Mouse (Mus musculus) cerebellum, adult 2 months (tissue): ENCODE measurements at regions not wholly inside any gene's neighbourhood (a gene's known extent, or its start where the extent isn't known, plus 50 kb on each side); places are given as distances from the start of the nearest gene placed in this dataset.
"Not testable (repeated sequence)": the region's sequence is repeated elsewhere in the genome, so short reads cannot be mapped to it uniquely, and the experiment has no call there.

Experiments used
- DNase-seq, 2 experiments: peaks; one replicate each; pipeline ENCODE4 v3.0.0; 2021
- H3K27ac ChIP-seq: fragments of 200-500 bp; 2 replicates; pipeline ENCODE4 v1.5.1; 2012; ENCODE audit warnings: low read length, control low read depth, inconsistent platforms; ENCODE audit not compliant: insufficient read depth
- H3K27me3 ChIP-seq: fragments of 200-500 bp; 2 replicates; pipeline ENCODE4 v1.6.1; 2012; ENCODE audit warnings: inconsistent platforms, mild to moderate bottlenecking, low read length, moderate library complexity; ENCODE audit not compliant: control insufficient read depth, insufficient read depth
- H3K4me1 ChIP-seq: fragments of 200-500 bp; 2 replicates; pipeline ENCODE4 v1.6.1; 2011; ENCODE audit warnings: low read length; ENCODE audit not compliant: control insufficient read depth, insufficient read depth
- H3K4me3 ChIP-seq: fragments of 200-500 bp; replicated peaks from 2 replicates; pipeline ENCODE3; 2011; ENCODE audit warnings: mild to moderate bottlenecking, low read depth, low read length, control low read depth; ENCODE audit not compliant: insufficient read depth
- CTCF ChIP-seq: fragments of 200-500 bp; IDR thresholded peaks from 2 replicates; pipeline ENCODE4 v1.5.1; 2011; ENCODE audit warnings: low read depth, mild to moderate bottlenecking, control low read depth, low read length, moderate library complexity, borderline replicate concordance; ENCODE audit not compliant: insufficient read depth
- POLR2A ChIP-seq: fragments of 200-500 bp; IDR thresholded peaks from 2 replicates; pipeline ENCODE4 v1.6.1; 2011; ENCODE audit warnings: low read length, control low read depth, borderline replicate concordance; ENCODE audit not compliant: insufficient read depth
- WGBS: fragments of 180-500 bp; shearing (Covaris S2); methylation state at CpG from one replicate; pipeline ENCODE4 v1.1.7; 2018; 5-methylcytosine and 5-hydroxymethylcytosine counted together

GRCm38 (mm10) chr7:137667165-137667564, 229.8 kb downstream of the Glrx3 start:
- WGBS, result 37% methylated on average over 2 of the region's 2 CpGs
- no peaks in the 10 kb centered on the region for H3K27me3 ChIP-seq
- no peak overlapping the region for H3K4me3 ChIP-seq
- H3K27ac ChIP-seq, result no peak overlapping the region
- no peaks in the 10 kb centered on the region for H3K4me1 ChIP-seq
- TF ChIP-seq POLR2A (no peak), CTCF (no peak)
- no peak for DNase-seq

GRCm38 (mm10) chr7:137671156-137671555, 233.7 kb downstream of the Glrx3 start:
- Histone ChIP-seq H3K27ac (no peak overlapping the region), H3K4me3 (no peak overlapping the region), H3K27me3 (no peaks in the 10 kb centered on the region), H3K4me1 (no peaks in the 10 kb centered on the region)
- 74% methylated on average over 4 of the region's 4 CpGs for WGBS
- TF ChIP-seq POLR2A, result no peak
- no peak for TF ChIP-seq CTCF
- DNase-seq, result no peak

DNA sequence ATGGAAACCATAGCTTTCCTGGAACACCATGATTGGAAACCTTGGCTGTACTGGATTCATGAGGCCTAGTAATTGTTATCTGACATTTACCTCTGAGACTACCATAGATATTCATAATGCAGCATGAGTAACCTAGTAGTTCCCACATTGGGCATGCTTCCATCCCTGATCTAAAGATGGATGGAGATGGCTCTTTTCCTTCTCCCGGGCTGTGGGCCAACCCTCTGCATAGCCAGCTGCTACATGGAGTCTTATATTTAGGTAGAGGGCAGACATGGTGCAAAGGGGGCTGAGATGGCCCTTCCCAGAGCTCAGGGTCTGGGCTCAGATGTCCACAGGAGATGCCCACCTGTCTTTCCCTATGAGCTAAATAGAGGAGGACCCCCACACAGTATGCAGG, 237.2 kb downstream of the Glrx3 start:
- DNase-seq, result no peak
- Histone ChIP-seq H3K4me1 (no peaks in the 10 kb centered on the region), H3K4me3 (no peak overlapping the region), H3K27me3 (no peaks in the 10 kb centered on the region), H3K27ac (no peak overlapping the region)
- TF ChIP-seq POLR2A, result no peak
- no peak for TF ChIP-seq CTCF
- 21% methylated on average over 1 of the region's 1 CpGs for WGBS

GRCm38 (mm10) chr7:137675381-137675780, 238.0 kb downstream of the Glrx3 start:
- Histone ChIP-seq H3K27me3 (no peaks in the 10 kb centered on the region), H3K4me1 (no peaks in the 10 kb centered on the region), H3K27ac (no peak overlapping the region), H3K4me3 (no peak overlapping the region)
- WGBS, result 38% methylated on average over 5 of the region's 5 CpGs
- DNase-seq, result no peak
- TF ChIP-seq POLR2A (no peak), CTCF (no peak)

- no peaks in the 10 kb centered on the region for H3K4me1 ChIP-seq
- no peak overlapping the region for H3K4me3 ChIP-seq
- DNase-seq, result no peak
- H3K27ac ChIP-seq, result no peak overlapping the region
- no peak for TF ChIP-seq POLR2A
- no peak for TF ChIP-seq CTCF
- no peaks in the 10 kb centered on the region for H3K27me3 ChIP-seq
- 89% methylated on average over 6 of the region's 6 CpGs for whole genome bisulfite sequencing
Measured at GRCm38 (mm10) chr7:137684826-137685225, 247.4 kb downstream of the Glrx3 start.

DNA sequence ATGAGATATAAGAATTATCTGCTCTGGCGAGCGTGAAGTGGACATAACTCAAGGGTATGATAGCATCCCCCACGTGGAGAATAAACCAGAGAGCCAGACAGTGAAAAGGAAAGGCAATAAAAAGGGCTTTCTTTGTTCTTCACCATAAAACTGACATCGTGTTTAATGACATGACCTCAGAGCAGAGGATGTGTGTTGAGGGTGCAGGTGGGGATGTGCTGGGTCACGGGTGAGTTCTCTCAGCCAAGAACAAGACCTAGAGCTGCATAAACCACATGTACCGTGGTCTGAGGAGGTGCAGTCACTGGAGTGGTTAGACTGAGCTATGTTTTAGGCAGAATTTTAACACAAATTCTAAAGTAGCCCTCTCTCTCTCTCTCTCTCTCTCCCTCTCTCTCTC, 247.9 kb downstream of the Glrx3 start:
- Histone ChIP-seq H3K27ac (no peak overlapping the region), H3K4me3 (no peak overlapping the region), H3K4me1 (no peaks in the 10 kb centered on the region), H3K27me3 (no peaks in the 10 kb centered on the region)
- TF ChIP-seq CTCF, result no peak
- TF ChIP-seq POLR2A, result no peak
- 78% methylated on average over 6 of the region's 6 CpGs for WGBS
- no peak for DNase-seq

DNA sequence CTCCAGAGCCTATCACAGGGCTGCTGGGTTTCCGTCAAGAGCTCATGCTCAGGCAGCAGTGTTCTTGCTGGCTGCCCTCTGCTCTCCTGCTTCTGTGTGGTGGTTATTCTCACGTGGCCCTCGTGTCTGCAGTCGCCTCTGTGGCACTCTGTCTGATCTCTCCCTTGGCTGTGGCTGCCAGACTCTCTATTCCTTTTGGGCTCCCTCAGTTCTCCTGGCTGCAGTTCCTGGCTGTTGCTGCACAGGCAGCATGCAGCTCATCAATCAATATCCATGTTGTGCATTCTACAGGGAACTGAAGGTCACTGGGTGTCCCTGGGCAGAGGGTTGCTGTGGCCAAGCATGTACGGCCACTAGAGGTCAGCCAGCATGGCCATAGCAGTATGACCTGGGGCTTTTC, 259.4 kb downstream of the Glrx3 start:
- Histone ChIP-seq H3K27ac (no peak overlapping the region), H3K27me3 (no peaks in the 10 kb centered on the region), H3K4me3 (no peak overlapping the region), H3K4me1 (no peaks in the 10 kb centered on the region)
- no peak for DNase-seq
- TF ChIP-seq POLR2A (no peak), CTCF (no peak)
- WGBS, result 39% methylated on average over 5 of the region's 5 CpGs

GRCm38 (mm10) chr7:137698501-137698900, 261.1 kb downstream of the Glrx3 start:
- 97% methylated on average over 6 of the region's 6 CpGs for WGBS
- H3K27me3 ChIP-seq, H3K4me3 ChIP-seq, DNase-seq, H3K27ac ChIP-seq, H3K4me1 ChIP-seq: not testable (repeated sequence)

DNA sequence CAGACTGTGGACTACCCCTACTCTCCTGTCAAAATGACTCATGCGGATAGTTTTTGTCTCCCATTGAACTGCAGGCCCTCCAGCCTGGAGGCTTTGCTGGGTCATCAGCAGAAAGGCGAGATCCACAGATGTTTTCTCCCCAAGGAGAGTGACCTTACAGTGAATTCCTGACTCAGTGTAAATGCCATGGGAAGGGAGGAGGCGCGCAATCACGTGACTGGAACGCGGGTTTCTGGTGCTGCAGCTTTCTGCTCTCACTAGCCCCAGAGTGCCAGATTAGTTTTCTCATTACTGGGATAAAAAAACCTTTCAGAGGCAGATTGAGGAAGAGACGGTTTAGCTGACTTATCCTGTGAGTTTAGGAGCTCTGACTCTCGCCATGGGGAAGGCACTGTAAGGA, 275.4 kb downstream of the Glrx3 start:
- WGBS, result 83% methylated on average over 9 of the region's 9 CpGs
- Histone ChIP-seq H3K4me3 (no peak overlapping the region), H3K27ac (no peak overlapping the region), H3K27me3 (no peaks in the 10 kb centered on the region), H3K4me1 (no peaks in the 10 kb centered on the region; the same call in 1 of the 2 replicates)
- TF ChIP-seq POLR2A (no peak), CTCF (no peak)
- no peak for DNase-seq
